ENCODE assay signal across 23 mouse cellular contexts in the genomic region with DNA sequence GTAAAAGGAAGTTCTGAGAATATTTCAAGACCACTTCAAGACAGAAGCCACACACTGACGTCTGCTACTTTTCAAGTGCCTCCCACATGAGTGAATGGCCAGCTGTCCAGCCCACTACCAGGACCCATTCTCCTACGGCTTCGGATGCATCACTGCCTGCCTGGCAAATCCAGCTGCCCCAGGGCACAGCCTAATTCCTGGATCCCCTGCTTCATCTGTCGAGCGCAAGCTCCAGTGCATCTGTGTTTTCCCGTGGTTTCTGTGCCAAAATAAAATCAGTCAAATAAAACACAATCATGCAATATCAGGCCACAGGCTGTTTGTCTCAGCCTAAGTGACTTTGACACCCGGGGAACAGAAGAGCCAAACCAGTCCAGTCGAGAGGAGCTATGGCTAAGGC.
DNase-seq lines count a peak whose midpoint lies in the region; ATAC-seq lines count a peak whose summit lies in the region.
"Had no signal": no experiment of that assay in that cellular context is flagged by ENCODE, and none has a peak within 500 bp of the region (broad histone marks: within the 10 kb centered on the region; RNA-seq: fewer than 3 reads in every experiment).

No protein-coding gene starts in this region.

- peak; percentile 5 to 10 for DNase-seq in cerebellum, postnatal 14 days
- DNase-seq in left cerebral cortex, postnatal 4 days = peak; percentile 39
- no peak for DNase-seq in left cerebral cortex, adult 18-20 months (ENCODE audit: low spot score in 2 of 2)
- peak; percentile 11 for DNase-seq in adrenal gland, postnatal 14 days
- DNase-seq in brain, adult 2 months (ENCODE audit: low read depth, low spot score) = peak; percentile 13
- no peak for DNase-seq in thymus, postnatal 14 days
- DNase-seq: B cell, adult 2 months; cerebellum, adult 18-20 months; cerebellum, postnatal 36 days; forebrain, postnatal 0 days; heart, adult 2 months; heart, postnatal 4 days; kidney, adult 9 months; kidney, postnatal 10 days; liver; lung, adult 2 months; right cerebral cortex, postnatal 25 days; spleen, adult 18-20 months; thymus, postnatal 25 days had no signal

- intact Hi-C loops in left cerebral cortex, postnatal 4 days (cut with DNase I) = no loop called here

- ATAC-seq in cerebellum, adult (ENCODE audit: insufficient number of reproducible peaks, low FRiP score, low TSS enrichment) = no peak
- ATAC-seq: activated CD4-positive, CD25-positive, alpha-beta regulatory T cell, adult 4 months; forebrain, postnatal 0 days; intestine, postnatal 0 days; midbrain, embryonic 16.5 days had no signal

Comparison
In these comparisons a context has a peak if more than half of its experiments do, and no peak if none do; other contexts are left out.
1. DNase-seq: peak in cerebellum, postnatal 14 days (2 of 2), left cerebral cortex, postnatal 4 days (single experiment), adrenal gland, postnatal 14 days (single experiment) and brain, adult 2 months (single experiment); none in left cerebral cortex, adult 18-20 months (0 of 2) and thymus, postnatal 14 days (single experiment).